Mouse (Mus musculus) cortical plate, adult 2 months (tissue): ENCODE data around the gene Igfbp4.

ENCODE experiments used
- CTCF ChIP-seq: fragments of 200-500 bp; IDR thresholded peaks from 2 replicates; pipeline ENCODE4 v1.5.1; 2011; ENCODE audit warnings: mild to moderate bottlenecking, control low read depth, low read length; ENCODE audit not compliant: insufficient read depth; ENCODE audit errors: extremely low read depth
- POLR2A ChIP-seq: fragments of 200-500 bp; IDR thresholded peaks from 2 replicates; pipeline ENCODE4 v1.6.1; 2011; ENCODE audit warnings: mild to moderate bottlenecking, low read length, control low read depth; ENCODE audit not compliant: insufficient read depth; ENCODE audit errors: extremely low read depth

GRCm38 (mm10) chr11:99071866-99072265 lies 30.8 kb downstream of the Igfbp4 start:
- TF ChIP-seq CTCF (no peak), POLR2A (no peak)
